Mouse (Mus musculus): ENCODE data around the gene Ramac. TPM values are rescaled to one million over a fixed set of nuclear protein-coding genes. Genes with fewer than 3 reads are reported as not detected.

Ramac gene
- 127 and 130 TPM in 2 replicates for polyA plus RNA-seq (2016; fragmentation: Nextera tagmentation; extraction: Ambion mirVana)

DNA sequence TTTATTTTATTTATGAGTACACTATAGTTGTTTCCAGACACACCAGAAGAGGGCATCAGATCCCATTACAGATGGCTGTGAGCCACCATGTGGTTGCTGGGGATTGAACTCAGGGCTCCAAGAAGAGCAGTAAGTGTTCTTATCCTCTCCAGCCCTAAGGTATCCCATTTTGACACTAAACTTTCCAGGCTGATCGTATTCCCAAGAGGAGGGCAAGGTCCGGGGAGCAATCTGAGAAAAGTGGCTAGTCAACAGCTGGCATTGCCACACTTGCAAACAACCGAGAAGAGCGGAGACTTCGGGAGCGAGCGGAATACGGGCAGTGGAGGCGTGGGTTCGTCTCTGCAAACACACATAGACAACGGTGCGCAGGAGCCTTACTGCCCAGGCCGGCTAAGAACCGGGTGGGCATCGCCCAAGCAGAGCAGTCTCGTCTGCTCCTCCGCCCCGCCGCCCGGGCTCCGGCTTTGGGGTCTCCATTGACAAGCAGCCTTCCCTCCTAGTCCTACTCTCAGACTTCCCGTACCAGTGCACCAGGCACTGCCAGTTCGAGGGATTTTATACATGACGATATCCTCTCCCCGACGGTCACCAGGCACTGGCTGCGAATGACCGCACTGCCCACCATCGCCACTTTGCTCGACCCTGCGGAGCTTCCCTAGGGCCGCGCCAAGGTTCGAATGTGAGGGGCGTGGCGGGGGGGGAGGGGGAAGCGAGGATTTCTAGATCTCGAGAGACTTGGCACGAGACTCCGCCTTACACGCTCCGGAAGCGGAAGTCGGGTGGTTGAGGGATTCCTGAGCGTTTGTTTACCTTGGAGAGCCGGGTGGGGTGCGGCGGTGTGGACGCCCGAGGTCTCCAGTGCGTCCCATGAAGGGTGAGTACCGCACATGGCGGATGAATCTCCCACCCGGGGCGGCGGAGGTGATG is at the start of gene Ramac:
TSS of gene Ramac (plus strand) at position 746 of the 930 bp plus-strand sequence.
- no peaks in the 10 kb centered on the region for H3K36me3 ChIP-seq (replicated peaks)
- peaks cover 18% of the 10 kb centered on the region for H3K4me1 ChIP-seq
- under 1% methylated on average over 56 of the region's 56 CpGs for WGBS
- H3K27me3 ChIP-seq (replicated peaks; ENCODE audit: low read depth, poor library complexity, severe bottlenecking): no peaks in the 10 kb centered on the region
- peak within 1 kb of the TSS; percentile 88 for H3K4me3 ChIP-seq
- DNase-seq (ENCODE audit: low spot score): peak; percentile 97
- no peaks in the 10 kb centered on the region for H3K9me3 ChIP-seq
- H3K27ac ChIP-seq (replicated peaks): peak within 1 kb of the TSS; percentile 94

DNA sequence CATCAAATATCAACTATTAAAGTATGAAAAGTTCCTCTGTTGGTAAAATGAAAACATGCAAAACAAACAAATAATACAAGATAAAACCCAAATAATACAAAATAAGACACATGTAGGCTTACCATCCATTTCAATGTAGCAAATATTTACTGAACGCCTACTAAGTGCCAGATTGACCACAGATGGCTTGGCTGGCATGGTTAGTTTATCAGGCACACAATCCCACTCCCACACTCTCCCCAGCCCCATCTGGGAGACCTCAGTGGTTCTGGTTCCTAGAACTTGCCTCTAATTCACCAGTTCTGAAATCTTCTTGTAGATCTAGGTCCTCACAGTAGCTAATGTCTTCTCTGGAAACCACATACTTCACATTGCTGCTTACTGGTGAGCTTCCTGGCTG is 44.1 kb upstream of the Ramac start:
- H3K4me3 ChIP-seq: no peak overlapping the region
- WGBS: 92% methylated on average over 1 of the region's 1 CpGs
- no peaks in the 10 kb centered on the region for H3K27me3 ChIP-seq (replicated peaks; ENCODE audit: low read depth, poor library complexity, severe bottlenecking)
- H3K4me1 ChIP-seq: no peaks in the 10 kb centered on the region
- no peaks in the 10 kb centered on the region for H3K36me3 ChIP-seq (replicated peaks)
- H3K27ac ChIP-seq (replicated peaks): no peak overlapping the region
- H3K9me3 ChIP-seq: no peaks in the 10 kb centered on the region
- no peak for DNase-seq (ENCODE audit: low spot score)

DNA sequence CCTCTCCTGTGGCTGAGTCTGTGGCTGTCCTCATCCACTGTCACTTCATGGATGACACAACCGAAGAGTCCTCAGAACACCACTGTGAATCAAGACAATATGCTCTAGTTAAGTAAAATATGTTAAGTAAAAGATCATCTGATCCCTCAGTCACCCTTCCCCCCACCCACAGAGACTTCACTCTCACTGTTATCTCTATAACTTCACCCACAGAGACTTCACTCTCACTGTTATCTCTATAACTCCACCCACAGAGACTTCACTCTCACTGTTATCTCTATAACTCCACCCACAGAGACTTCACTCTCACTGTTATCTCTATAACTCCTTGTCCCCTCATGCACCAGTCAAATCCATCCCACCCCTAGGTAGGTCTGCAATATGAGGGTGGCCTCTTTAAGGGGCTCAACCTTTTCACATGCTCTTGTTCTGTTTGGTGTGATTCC is 43.5 kb upstream of the Ramac start:
- no peak overlapping the region for H3K27ac ChIP-seq (replicated peaks)
- H3K27me3 ChIP-seq (replicated peaks; ENCODE audit: low read depth, poor library complexity, severe bottlenecking): no peaks in the 10 kb centered on the region
- H3K9me3 ChIP-seq: no peaks in the 10 kb centered on the region
- H3K36me3 ChIP-seq (replicated peaks): no peaks in the 10 kb centered on the region
- H3K4me1 ChIP-seq: no peaks in the 10 kb centered on the region
- DNase-seq (ENCODE audit: low spot score): no peak
- 85% methylated on average over 1 of the region's 1 CpGs for WGBS
- no peak overlapping the region for H3K4me3 ChIP-seq

- H3K27ac ChIP-seq (replicated peaks): no peak overlapping the region
- H3K36me3 ChIP-seq (replicated peaks): no peaks in the 10 kb centered on the region
- H3K4me1 ChIP-seq: peaks cover 2% of the 10 kb centered on the region; the same call in 1 of the 2 replicates
- H3K9me3 ChIP-seq: no peaks in the 10 kb centered on the region
- H3K4me3 ChIP-seq: no peak overlapping the region
- H3K27me3 ChIP-seq (replicated peaks; ENCODE audit: low read depth, poor library complexity, severe bottlenecking): no peaks in the 10 kb centered on the region
- DNase-seq (ENCODE audit: low spot score): no peak
- WGBS: 67% methylated on average over 5 of the region's 5 CpGs
Observed at GRCm38 (mm10) chr7:81721271-81721670, 41.5 kb upstream of the Ramac start.

DNA sequence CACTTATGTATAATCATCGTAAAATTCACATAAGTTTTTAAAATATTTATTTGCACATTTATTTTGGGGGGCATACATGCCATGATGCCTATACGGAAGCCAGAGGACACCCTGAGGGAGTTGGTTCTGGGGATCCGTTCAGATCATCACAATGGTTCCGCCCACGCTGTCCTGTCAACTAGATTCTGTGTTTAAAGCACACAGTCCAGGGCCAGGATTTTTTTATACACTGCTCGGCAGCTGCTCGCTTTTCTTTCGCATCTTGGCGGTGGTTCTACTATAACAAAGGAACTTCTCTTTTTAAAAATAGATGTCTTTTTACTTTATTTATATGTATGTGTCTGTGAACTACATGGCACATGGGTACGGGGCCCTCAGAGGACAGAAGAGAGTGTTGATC is 38.9 kb upstream of the Ramac start:
- Histone ChIP-seq H3K27ac (replicated peaks) (no peak overlapping the region), H3K4me3 (no peak overlapping the region), H3K9me3 (no peaks in the 10 kb centered on the region), H3K4me1 (peaks cover 11% of the 10 kb centered on the region; the same call in 1 of the 2 replicates), H3K36me3 (replicated peaks) (no peaks in the 10 kb centered on the region), H3K27me3 (replicated peaks; ENCODE audit: low read depth, poor library complexity, severe bottlenecking) (no peaks in the 10 kb centered on the region)
- DNase-seq (ENCODE audit: low spot score): no peak
- 96% methylated on average over 10 of the region's 10 CpGs for WGBS

GRCm38 (mm10) chr7:81725986-81726727 is 36.6 kb upstream of the Ramac start:
- no peak for DNase-seq (ENCODE audit: low spot score)
- WGBS: 84% methylated on average over 18 of the region's 18 CpGs
- no peaks in the 10 kb centered on the region for H3K36me3 ChIP-seq (replicated peaks)
- no peaks in the 10 kb centered on the region for H3K9me3 ChIP-seq
- H3K4me3 ChIP-seq: no peak overlapping the region
- no peaks in the 10 kb centered on the region for H3K27me3 ChIP-seq (replicated peaks; ENCODE audit: low read depth, poor library complexity, severe bottlenecking)
- H3K4me1 ChIP-seq: peaks cover 11% of the 10 kb centered on the region; the same call in 1 of the 2 replicates
- no peak overlapping the region for H3K27ac ChIP-seq (replicated peaks)

GRCm38 (mm10) chr7:81726728-81727005 is 36.1 kb upstream of the Ramac start:
- H3K9me3 ChIP-seq: no peaks in the 10 kb centered on the region
- no peaks in the 10 kb centered on the region for H3K27me3 ChIP-seq (replicated peaks; ENCODE audit: low read depth, poor library complexity, severe bottlenecking)
- H3K36me3 ChIP-seq (replicated peaks): no peaks in the 10 kb centered on the region
- WGBS: 53% methylated on average over 2 of the region's 2 CpGs
- peaks cover 11% of the 10 kb centered on the region; the same call in 1 of the 2 replicates for H3K4me1 ChIP-seq
- H3K27ac ChIP-seq (replicated peaks): no peak overlapping the region
- DNase-seq (ENCODE audit: low spot score): no peak
- no peak overlapping the region for H3K4me3 ChIP-seq

DNA sequence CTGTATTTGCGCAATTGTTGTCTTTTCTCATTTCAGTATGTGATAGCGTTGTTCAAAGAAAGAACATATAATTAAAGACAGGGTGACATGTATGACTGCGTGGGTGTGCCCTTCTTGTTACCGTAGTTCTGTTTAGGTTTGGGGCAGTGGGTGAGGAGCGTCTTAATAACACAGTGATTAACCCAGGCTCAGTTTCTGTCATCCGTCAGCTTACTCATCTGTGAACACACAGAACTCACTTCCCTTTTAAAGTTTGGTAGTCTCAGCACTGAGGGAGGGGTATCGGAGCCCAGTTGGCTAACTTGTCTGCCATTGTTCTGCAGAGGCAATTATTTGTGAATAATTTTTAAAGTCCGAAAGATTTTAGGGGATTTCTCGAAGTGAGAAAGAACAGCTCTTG is 35.0 kb upstream of the Ramac start:
- H3K27ac ChIP-seq (replicated peaks): no peak overlapping the region
- H3K4me3 ChIP-seq: no peak overlapping the region
- H3K36me3 ChIP-seq (replicated peaks): no peaks in the 10 kb centered on the region
- peaks cover 11% of the 10 kb centered on the region; the same call in 1 of the 2 replicates for H3K4me1 ChIP-seq
- no peaks in the 10 kb centered on the region for H3K27me3 ChIP-seq (replicated peaks; ENCODE audit: low read depth, poor library complexity, severe bottlenecking)
- no peak for DNase-seq (ENCODE audit: low spot score)
- H3K9me3 ChIP-seq: no peaks in the 10 kb centered on the region
- 86% methylated on average over 9 of the region's 9 CpGs for WGBS

DNA sequence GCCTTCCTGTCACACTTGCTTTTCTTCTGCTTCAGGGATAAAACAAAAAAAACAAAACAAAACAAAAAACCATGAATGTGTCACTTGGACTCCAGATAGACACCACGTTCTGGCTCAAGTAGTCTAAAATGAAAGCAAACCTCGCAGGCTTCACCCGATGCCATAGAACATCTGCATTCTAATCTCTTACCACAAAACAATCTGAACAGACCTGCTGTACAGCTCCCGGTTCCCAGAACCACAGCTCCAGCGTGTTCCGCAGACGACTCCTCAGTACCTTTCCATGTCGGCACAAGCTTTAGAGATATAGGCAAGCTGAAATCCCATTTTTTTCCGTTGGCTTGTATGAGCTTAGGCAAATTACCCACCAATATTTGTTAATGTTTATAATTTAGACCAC is 32.9 kb upstream of the Ramac start:
- H3K9me3 ChIP-seq: no peaks in the 10 kb centered on the region
- WGBS: 91% methylated on average over 9 of the region's 9 CpGs
- H3K27ac ChIP-seq (replicated peaks): no peak overlapping the region
- peaks cover 11% of the 10 kb centered on the region; the same call in 1 of the 2 replicates for H3K4me1 ChIP-seq
- no peak for DNase-seq (ENCODE audit: low spot score)
- H3K27me3 ChIP-seq (replicated peaks; ENCODE audit: low read depth, poor library complexity, severe bottlenecking): no peaks in the 10 kb centered on the region
- H3K4me3 ChIP-seq: no peak overlapping the region
- no peaks in the 10 kb centered on the region for H3K36me3 ChIP-seq (replicated peaks)

GRCm38 (mm10) chr7:81731181-81731651 is 31.5 kb upstream of the Ramac start:
- H3K27me3 ChIP-seq (replicated peaks; ENCODE audit: low read depth, poor library complexity, severe bottlenecking): no peaks in the 10 kb centered on the region
- H3K27ac ChIP-seq (replicated peaks): no peak overlapping the region
- H3K4me3 ChIP-seq: no peak overlapping the region
- no peaks in the 10 kb centered on the region for H3K9me3 ChIP-seq
- no peaks in the 10 kb centered on the region for H3K36me3 ChIP-seq (replicated peaks)
- 84% methylated on average over 6 of the region's 6 CpGs for WGBS
- H3K4me1 ChIP-seq: peaks cover 15% of the 10 kb centered on the region
- DNase-seq (ENCODE audit: low spot score): no peak

DNA sequence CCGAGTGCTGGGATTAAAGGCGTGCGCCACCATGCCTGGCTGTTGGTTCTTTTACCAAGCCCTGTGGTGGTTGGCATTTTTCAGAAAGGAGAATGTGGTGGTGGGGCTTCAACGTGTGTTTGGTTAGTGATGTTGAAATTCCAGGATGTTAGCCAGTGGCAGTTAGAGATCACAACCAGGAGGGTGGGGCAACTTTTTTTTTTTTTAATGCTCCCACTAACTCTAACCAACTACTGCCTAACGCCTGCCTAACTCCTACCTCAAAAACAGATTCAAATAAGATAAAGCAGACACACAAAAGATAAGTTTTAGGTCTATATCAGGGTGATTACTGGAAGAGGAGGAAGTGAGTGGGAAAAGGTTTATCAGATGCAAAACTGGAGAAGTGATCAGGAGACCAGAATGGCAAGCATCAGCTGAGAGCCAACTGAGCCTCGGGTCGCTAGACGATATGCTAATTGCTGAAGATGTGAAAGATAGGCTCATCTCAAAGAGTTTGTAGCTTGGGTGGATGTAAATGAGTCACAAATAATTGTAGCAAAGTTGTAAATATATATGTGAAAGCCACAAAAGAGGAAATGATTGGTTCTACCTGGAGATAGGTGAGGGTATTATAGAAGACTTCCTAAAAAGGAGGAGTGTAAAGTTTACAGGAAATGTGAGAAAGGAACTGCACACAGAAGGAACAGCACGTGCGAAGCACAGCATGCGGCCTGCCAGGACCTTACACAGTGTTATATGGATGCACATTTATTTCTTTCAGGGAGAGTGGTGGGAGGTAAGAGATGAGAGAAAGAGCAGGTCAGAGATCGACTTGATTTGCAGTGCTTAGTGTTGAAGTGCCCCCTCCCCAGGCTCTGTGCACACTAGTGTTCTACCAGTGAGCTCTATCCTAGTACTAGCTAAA is 30.3 kb upstream of the Ramac start:
- Histone ChIP-seq H3K36me3 (replicated peaks) (no peaks in the 10 kb centered on the region), H3K4me3 (no peak overlapping the region), H3K4me1 (peaks cover 8% of the 10 kb centered on the region), H3K27me3 (replicated peaks; ENCODE audit: low read depth, poor library complexity, severe bottlenecking) (no peaks in the 10 kb centered on the region), H3K9me3 (no peaks in the 10 kb centered on the region), H3K27ac (replicated peaks) (no peak overlapping the region)
- DNase-seq (ENCODE audit: low spot score): no peak
- 87% methylated on average over 12 of the region's 12 CpGs for WGBS
